Mouse (Mus musculus): ENCODE data around the gene Prkci. TPM values are rescaled to one million over a fixed set of nuclear protein-coding genes. Genes with fewer than 3 reads are reported as not detected.

The Prkci gene
- 38.8 and 40.6 TPM in 2 replicates for polyA plus RNA-seq (2014; fragmentation: Nextera tagmentation; extraction: Ambion mirVana)

DNA sequence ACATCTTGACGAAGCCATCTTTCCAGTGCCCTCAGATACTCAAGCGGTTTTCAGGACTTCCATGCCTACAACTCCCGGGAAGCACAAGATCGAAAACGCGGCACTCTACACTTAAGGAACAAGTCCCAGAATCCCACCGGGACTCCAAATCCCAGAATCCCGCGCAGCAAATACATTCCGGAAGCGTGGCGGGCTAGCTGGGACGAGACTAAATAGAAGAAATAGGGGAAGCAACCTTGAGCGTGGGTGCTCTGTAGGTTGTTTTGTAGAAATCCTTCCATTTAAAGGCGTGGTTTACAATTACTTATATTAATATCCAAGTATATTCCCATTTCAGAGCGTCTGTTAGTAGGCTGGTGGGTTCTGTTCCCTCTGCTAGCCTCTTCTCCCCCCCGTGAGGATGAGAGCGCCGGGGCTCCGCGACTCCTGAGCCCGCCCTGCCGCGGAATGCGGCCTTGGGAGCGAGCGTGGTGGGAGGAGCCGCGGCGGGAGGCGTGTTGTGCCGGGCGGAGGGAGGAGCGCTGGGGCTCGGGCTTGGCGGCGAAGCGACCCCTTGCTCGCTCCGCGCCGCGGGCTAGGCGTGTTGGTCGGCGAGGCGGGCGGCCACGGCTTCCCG, at the start of gene Prkci:
Gene Prkci (plus strand): TSS at position 465 of the 616 bp plus-strand sequence.
- DNase-seq (ENCODE audit: low spot score) (peak; percentile 99), ATAC-seq (ENCODE audit: low read depth) (peak; percentile 97)
- peak within 1 kb of the TSS; percentile 89 for H3K4me3 ChIP-seq (ENCODE audit: low read depth, low read length)
- H3K4me2 ChIP-seq (ENCODE audit: low read depth, low read length) = peak within 1 kb of the TSS; percentile 63
- WGBS = 0% methylated on average over 40 of the region's 50 CpGs
- H3K27ac ChIP-seq (replicated peaks; ENCODE audit: low read depth, low read length) = peak within 1 kb of the TSS; percentile 80
- H3K4me1 ChIP-seq (ENCODE audit: control insufficient read depth, insufficient read depth, low read length) = peaks cover 18% of the 10 kb centered on the region
- H3K9me3 ChIP-seq (ENCODE audit: control insufficient read depth, low read length) = no peaks in the 10 kb centered on the region
- H3K36me3 ChIP-seq (ENCODE audit: control insufficient read depth, insufficient read depth, low read length) = no peaks in the 10 kb centered on the region
- H3K27me3 ChIP-seq (replicated peaks; ENCODE audit: control insufficient read depth, insufficient read depth, low read length) = no peaks in the 10 kb centered on the region
- peak within 1 kb of the TSS; percentile 90 for H3K9ac ChIP-seq (ENCODE audit: low read depth, low read length)

DNA sequence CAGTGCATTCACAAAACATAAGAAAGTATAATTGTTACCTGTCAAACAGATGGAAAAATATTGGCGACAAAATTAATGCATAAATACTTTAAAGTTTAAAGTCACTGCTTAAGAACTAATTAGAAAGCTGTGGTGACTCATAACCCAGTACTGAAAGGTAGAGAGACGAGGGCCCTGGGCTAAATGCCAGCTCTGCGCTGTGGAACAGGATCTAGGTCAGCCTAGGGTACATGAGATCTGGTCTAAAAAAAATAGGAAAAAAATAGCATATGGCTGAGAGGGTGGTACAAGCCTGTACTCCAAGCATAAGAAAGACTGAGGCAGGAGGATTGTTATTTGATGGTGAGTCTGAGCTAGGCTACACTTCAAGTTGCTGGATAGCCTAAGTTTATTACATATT, 43.9 kb upstream of the Prkci start:
- no peak for ATAC-seq (ENCODE audit: low read depth)
- Histone ChIP-seq H3K27ac (replicated peaks; ENCODE audit: low read depth, low read length) (no peak overlapping the region), H3K9ac (ENCODE audit: low read depth, low read length) (no peak overlapping the region), H3K4me2 (ENCODE audit: low read depth, low read length) (no peak overlapping the region), H3K4me1 (ENCODE audit: control insufficient read depth, insufficient read depth, low read length) (no peaks in the 10 kb centered on the region), H3K36me3 (ENCODE audit: control insufficient read depth, insufficient read depth, low read length) (peaks cover 84% of the 10 kb centered on the region), H3K27me3 (replicated peaks; ENCODE audit: control insufficient read depth, insufficient read depth, low read length) (no peaks in the 10 kb centered on the region), H3K9me3 (ENCODE audit: control insufficient read depth, low read length) (no peaks in the 10 kb centered on the region), H3K4me3 (ENCODE audit: low read depth, low read length) (no peak overlapping the region)
- 78% methylated on average over 3 of the region's 3 CpGs for WGBS
- DNase-seq (ENCODE audit: low spot score) = no peak

DNA sequence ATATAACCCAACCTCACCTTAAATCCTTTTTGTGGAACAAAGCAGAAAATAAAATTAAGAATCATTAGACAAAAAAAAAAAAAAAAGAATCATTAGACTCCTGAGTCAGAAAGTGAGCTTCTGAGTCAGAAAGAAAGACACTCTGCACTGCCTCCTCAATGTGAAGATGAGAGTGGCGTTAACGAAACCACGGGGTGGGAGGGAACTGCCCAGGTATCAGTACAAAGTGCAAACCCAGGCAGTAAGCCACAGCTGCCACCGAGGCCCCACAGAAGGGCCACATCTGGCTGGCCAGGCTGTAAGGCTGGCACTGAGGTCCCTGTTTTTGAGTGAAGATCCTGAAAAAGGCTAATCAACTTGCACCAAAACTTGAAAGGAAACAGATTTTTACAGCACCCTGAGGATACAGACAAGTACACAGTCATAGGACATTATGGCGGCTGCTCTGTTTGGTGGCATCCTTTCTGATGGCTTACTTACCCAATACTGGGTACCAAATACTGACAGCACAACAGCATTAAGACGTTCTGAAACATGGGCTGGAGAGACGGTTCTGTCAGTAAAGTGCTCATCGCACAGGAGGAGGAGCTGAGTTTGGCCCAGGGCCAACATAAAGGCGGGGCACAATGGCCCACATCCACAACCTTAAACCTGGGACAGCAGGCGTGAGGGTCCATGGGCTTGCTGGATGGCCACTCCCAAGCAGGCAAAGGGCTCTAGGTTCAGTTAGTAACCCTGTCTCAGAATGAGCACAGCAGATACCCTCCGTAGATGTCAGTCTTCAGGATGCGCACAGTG, 43.1 kb upstream of the Prkci start:
- no peak for DNase-seq (ENCODE audit: low spot score)
- no peak overlapping the region for H3K27ac ChIP-seq (replicated peaks; ENCODE audit: low read depth, low read length)
- H3K9me3 ChIP-seq (ENCODE audit: control insufficient read depth, low read length) = no peaks in the 10 kb centered on the region
- WGBS = 88% methylated on average over 12 of the region's 12 CpGs
- no peak for ATAC-seq (ENCODE audit: low read depth)
- H3K4me3 ChIP-seq (ENCODE audit: low read depth, low read length) = no peak overlapping the region
- H3K9ac ChIP-seq (ENCODE audit: low read depth, low read length) = no peak overlapping the region
- H3K4me1 ChIP-seq (ENCODE audit: control insufficient read depth, insufficient read depth, low read length) = no peaks in the 10 kb centered on the region
- no peaks in the 10 kb centered on the region for H3K27me3 ChIP-seq (replicated peaks; ENCODE audit: control insufficient read depth, insufficient read depth, low read length)
- peaks cover 85% of the 10 kb centered on the region for H3K36me3 ChIP-seq (ENCODE audit: control insufficient read depth, insufficient read depth, low read length)
- no peak overlapping the region for H3K4me2 ChIP-seq (ENCODE audit: low read depth, low read length)

GRCm38 (mm10) chr3:30956327-30956726, 39.2 kb upstream of the Prkci start:
- ATAC-seq (ENCODE audit: low read depth) (no peak), DNase-seq (ENCODE audit: low spot score) (no peak)
- Histone ChIP-seq H3K4me3 (ENCODE audit: low read depth, low read length) (no peak overlapping the region), H3K27ac (replicated peaks; ENCODE audit: low read depth, low read length) (no peak overlapping the region), H3K4me2 (ENCODE audit: low read depth, low read length) (no peak overlapping the region), H3K27me3 (replicated peaks; ENCODE audit: control insufficient read depth, insufficient read depth, low read length) (no peaks in the 10 kb centered on the region), H3K9me3 (ENCODE audit: control insufficient read depth, low read length) (no peaks in the 10 kb centered on the region), H3K4me1 (ENCODE audit: control insufficient read depth, insufficient read depth, low read length) (peaks cover 3% of the 10 kb centered on the region; the same call in 1 of the 2 replicates), H3K36me3 (ENCODE audit: control insufficient read depth, insufficient read depth, low read length) (peaks cover 90% of the 10 kb centered on the region), H3K9ac (ENCODE audit: low read depth, low read length) (no peak overlapping the region)
- 93% methylated on average over 6 of the region's 6 CpGs for WGBS

GRCm38 (mm10) chr3:30958709-30959108, 36.8 kb upstream of the Prkci start:
- Histone ChIP-seq H3K4me1 (ENCODE audit: control insufficient read depth, insufficient read depth, low read length) (peaks cover 3% of the 10 kb centered on the region; the same call in 1 of the 2 replicates), H3K27ac (replicated peaks; ENCODE audit: low read depth, low read length) (no peak overlapping the region), H3K36me3 (ENCODE audit: control insufficient read depth, insufficient read depth, low read length) (peaks cover 90% of the 10 kb centered on the region), H3K4me3 (ENCODE audit: low read depth, low read length) (no peak overlapping the region), H3K9me3 (ENCODE audit: control insufficient read depth, low read length) (no peaks in the 10 kb centered on the region), H3K9ac (ENCODE audit: low read depth, low read length) (no peak overlapping the region), H3K27me3 (replicated peaks; ENCODE audit: control insufficient read depth, insufficient read depth, low read length) (no peaks in the 10 kb centered on the region), H3K4me2 (ENCODE audit: low read depth, low read length) (no peak overlapping the region)
- no peak for DNase-seq (ENCODE audit: low spot score)
- no peak for ATAC-seq (ENCODE audit: low read depth)
- 77% methylated on average over 2 of the region's 2 CpGs for WGBS

- no peak overlapping the region for H3K4me2 ChIP-seq (ENCODE audit: low read depth, low read length)
- peaks cover 90% of the 10 kb centered on the region for H3K36me3 ChIP-seq (ENCODE audit: control insufficient read depth, insufficient read depth, low read length)
- ATAC-seq (ENCODE audit: low read depth) (peak; percentile 73), DNase-seq (ENCODE audit: low spot score) (peak; percentile 57)
- 58% methylated on average over 7 of the region's 7 CpGs for WGBS
- 0 out of 2 replicates have a peak overlapping the region, but pooled peaks have one; percentile 33 for H3K27ac ChIP-seq (replicated peaks; ENCODE audit: low read depth, low read length)
- H3K9ac ChIP-seq (ENCODE audit: low read depth, low read length) = no peak overlapping the region
- no peaks in the 10 kb centered on the region for H3K27me3 ChIP-seq (replicated peaks; ENCODE audit: control insufficient read depth, insufficient read depth, low read length)
- peaks cover 3% of the 10 kb centered on the region; the same call in 1 of the 2 replicates for H3K4me1 ChIP-seq (ENCODE audit: control insufficient read depth, insufficient read depth, low read length)
- no peak overlapping the region for H3K4me3 ChIP-seq (ENCODE audit: low read depth, low read length)
- no peaks in the 10 kb centered on the region for H3K9me3 ChIP-seq (ENCODE audit: control insufficient read depth, low read length)
These were observed 35.4 kb upstream of the Prkci start for GRCm38 (mm10) chr3:30959868-30960831.

GRCm38 (mm10) chr3:30963100-30963499, 32.4 kb upstream of the Prkci start:
- 92% methylated on average over 4 of the region's 4 CpGs for WGBS
- DNase-seq (ENCODE audit: low spot score) (no peak), ATAC-seq (ENCODE audit: low read depth) (no peak)
- H3K9me3 ChIP-seq (ENCODE audit: control insufficient read depth, low read length) = no peaks in the 10 kb centered on the region
- peaks cover 13% of the 10 kb centered on the region for H3K4me1 ChIP-seq (ENCODE audit: control insufficient read depth, insufficient read depth, low read length)
- H3K4me2 ChIP-seq (ENCODE audit: low read depth, low read length) = no peak overlapping the region
- H3K9ac ChIP-seq (ENCODE audit: low read depth, low read length) = no peak overlapping the region
- H3K27me3 ChIP-seq (replicated peaks; ENCODE audit: control insufficient read depth, insufficient read depth, low read length) = no peaks in the 10 kb centered on the region
- H3K4me3 ChIP-seq (ENCODE audit: low read depth, low read length) = no peak overlapping the region
- no peak overlapping the region for H3K27ac ChIP-seq (replicated peaks; ENCODE audit: low read depth, low read length)
- H3K36me3 ChIP-seq (ENCODE audit: control insufficient read depth, insufficient read depth, low read length) = peaks cover 70% of the 10 kb centered on the region

DNA sequence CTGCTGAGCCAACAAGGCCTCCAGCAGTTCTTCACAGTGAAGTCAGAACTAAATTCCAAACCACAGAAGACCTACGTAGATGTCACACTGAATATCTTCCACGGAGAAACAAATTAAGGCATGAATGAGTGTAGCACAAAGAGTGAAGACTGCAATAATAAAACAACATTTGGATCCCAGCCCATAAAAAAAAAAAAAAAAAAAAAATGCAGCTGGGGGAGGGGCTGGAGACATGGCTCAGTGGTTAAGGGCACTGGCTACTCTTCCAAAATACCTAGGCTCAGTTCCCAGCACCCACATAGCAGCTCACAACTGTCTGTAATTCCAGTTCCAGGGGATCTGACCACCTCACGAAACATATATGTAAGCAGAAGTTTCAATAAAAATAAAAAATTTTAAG, 31.3 kb upstream of the Prkci start:
- Histone ChIP-seq H3K27me3 (replicated peaks; ENCODE audit: control insufficient read depth, insufficient read depth, low read length) (no peaks in the 10 kb centered on the region), H3K4me3 (ENCODE audit: low read depth, low read length) (no peak overlapping the region), H3K4me2 (ENCODE audit: low read depth, low read length) (no peak overlapping the region), H3K4me1 (ENCODE audit: control insufficient read depth, insufficient read depth, low read length) (peaks cover 15% of the 10 kb centered on the region), H3K36me3 (ENCODE audit: control insufficient read depth, insufficient read depth, low read length) (peaks cover 59% of the 10 kb centered on the region), H3K27ac (replicated peaks; ENCODE audit: low read depth, low read length) (no peak overlapping the region), H3K9me3 (ENCODE audit: control insufficient read depth, low read length) (no peaks in the 10 kb centered on the region), H3K9ac (ENCODE audit: low read depth, low read length) (no peak overlapping the region)
- DNase-seq (ENCODE audit: low spot score) = no peak
- no peak for ATAC-seq (ENCODE audit: low read depth)
- WGBS = 85% methylated on average over 3 of the region's 3 CpGs
